Mouse (Mus musculus) thymus, adult 18-20 months (tissue): ENCODE results near the gene Snrpa.

Source experiments
- DNase-seq, 2 experiments: peaks; one replicate each; pipeline ENCODE4 v3.0.0; 2022; ENCODE audit warnings: mixed read lengths in 2 of 2

Gene Snrpa

GRCm38 (mm10) chr7:27198355-27198754 lies 2.3 kb upstream of the Snrpa start:
- no peak for DNase-seq

GRCm38 (mm10) chr7:27197634-27198033 lies 1.6 kb upstream of the Snrpa start:
- DNase-seq: no peak

GRCm38 (mm10) chr7:27197136-27197535 lies 1.1 kb upstream of the Snrpa start:
- no peak for DNase-seq

GRCm38 (mm10) chr7:27193731-27194130 lies 2.3 kb downstream of the Snrpa start:
- no peak for DNase-seq

- DNase-seq: no peak
Observed at GRCm38 (mm10) chr7:27192434-27192833, 3.6 kb downstream of the Snrpa start.

GRCm38 (mm10) chr7:27189271-27189931 lies 6.7 kb downstream of the Snrpa start:
- no peak for DNase-seq

- DNase-seq: no peak
Observed at GRCm38 (mm10) chr7:27185986-27186385, 10.1 kb downstream of the Snrpa start.

GRCm38 (mm10) chr7:27184964-27185363 lies 11.1 kb downstream of the Snrpa start:
- DNase-seq: peak in 1 of 2 experiments; percentile 26

GRCm38 (mm10) chr7:27182498-27182897 lies 13.6 kb downstream of the Snrpa start:
- no peak for DNase-seq

- no peak for DNase-seq
Observed at GRCm38 (mm10) chr7:27180837-27181695, 15.0 kb downstream of the Snrpa start, which contains the start of the genes Gm21983 and Mia. Gene Gm21983, minus strand, starts transcription at chr7:27181086. Gene Mia, minus strand, starts transcription at chr7:27181157.

GRCm38 (mm10) chr7:27180036-27180435 lies 16.0 kb downstream of the Snrpa start:
- no peak for DNase-seq

- no peak for DNase-seq
Observed at GRCm38 (mm10) chr7:27179217-27179918, 16.7 kb downstream of the Snrpa start.

- peak; percentile 99 to 100 for DNase-seq
Observed at GRCm38 (mm10) chr7:27178324-27179216, 17.5 kb downstream of the Snrpa start, which contains the start of gene Rab4b. Gene Rab4b, minus strand, starts transcription at chr7:27178896.

GRCm38 (mm10) chr7:27177942-27178323 lies 18.1 kb downstream of the Snrpa start:
- DNase-seq: no peak

GRCm38 (mm10) chr7:27174896-27175295 lies 21.2 kb downstream of the Snrpa start:
- no peak for DNase-seq

GRCm38 (mm10) chr7:27174496-27174895 lies 21.6 kb downstream of the Snrpa start:
- no peak for DNase-seq

GRCm38 (mm10) chr7:27170981-27171380 lies 25.1 kb downstream of the Snrpa start:
- no peak for DNase-seq

- DNase-seq: no peak
Observed at GRCm38 (mm10) chr7:27168371-27168770, 27.7 kb downstream of the Snrpa start.

- DNase-seq: no peak
Observed at GRCm38 (mm10) chr7:27167475-27168094, 28.5 kb downstream of the Snrpa start.

GRCm38 (mm10) chr7:27166614-27167474 lies 29.2 kb downstream of the Snrpa start, which contains the start of gene Egln2:
Gene Egln2, minus strand, starts transcription at chr7:27166802.
- peak; percentile 89 to 94 for DNase-seq

- DNase-seq: peak; percentile 81 to 83
Observed at GRCm38 (mm10) chr7:27166229-27166613, 29.9 kb downstream of the Snrpa start.
